Mouse (Mus musculus): ENCODE data around the gene Umps. TPM values are rescaled to one million over a fixed set of nuclear protein-coding genes. Genes with fewer than 3 reads are reported as not detected.

Gene Umps
- total RNA-seq, 2 experiments from 2014 or later, result 69.3 to 129 TPM

GRCm38 (mm10) chr16:33965878-33966537 is 830 bp downstream of the Umps start:
- ATAC-seq (replicated peaks; ENCODE audit: poor library complexity, severe bottlenecking), result 0 out of 2 replicates have a peak, but pooled peaks have one; percentile 15

- no peak for ATAC-seq (replicated peaks; ENCODE audit: poor library complexity, severe bottlenecking)
These were observed 3.3 kb downstream of the Umps start for GRCm38 (mm10) chr16:33963509-33963908.

- peak; percentile 60 for ATAC-seq (replicated peaks; ENCODE audit: poor library complexity, severe bottlenecking)
These were observed 12.0 kb downstream of the Umps start for GRCm38 (mm10) chr16:33954793-33955192.

GRCm38 (mm10) chr16:33953008-33953407 is 13.8 kb downstream of the Umps start:
- ATAC-seq (replicated peaks; ENCODE audit: poor library complexity, severe bottlenecking), result no peak

GRCm38 (mm10) chr16:33950830-33951229 is 16.0 kb downstream of the Umps start:
- ATAC-seq (replicated peaks; ENCODE audit: poor library complexity, severe bottlenecking), result peak; percentile 88

GRCm38 (mm10) chr16:33950386-33950785 is 16.5 kb downstream of the Umps start:
- no peak for ATAC-seq (replicated peaks; ENCODE audit: poor library complexity, severe bottlenecking)

- ATAC-seq (replicated peaks; ENCODE audit: poor library complexity, severe bottlenecking), result no peak
These were observed 18.9 kb downstream of the Umps start for GRCm38 (mm10) chr16:33947664-33948571.

GRCm38 (mm10) chr16:33946021-33946420 is 20.8 kb downstream of the Umps start:
- no peak for ATAC-seq (replicated peaks; ENCODE audit: poor library complexity, severe bottlenecking)

GRCm38 (mm10) chr16:33944772-33945171 is 22.1 kb downstream of the Umps start:
- ATAC-seq (replicated peaks; ENCODE audit: poor library complexity, severe bottlenecking), result no peak

- ATAC-seq (replicated peaks; ENCODE audit: poor library complexity, severe bottlenecking), result no peak
These were observed 22.7 kb downstream of the Umps start for GRCm38 (mm10) chr16:33944126-33944525.

- ATAC-seq (replicated peaks; ENCODE audit: poor library complexity, severe bottlenecking), result no peak
These were observed 23.4 kb downstream of the Umps start for GRCm38 (mm10) chr16:33943388-33943787.

- ATAC-seq (replicated peaks; ENCODE audit: poor library complexity, severe bottlenecking), result no peak
These were observed 24.5 kb downstream of the Umps start for GRCm38 (mm10) chr16:33942341-33942740.

GRCm38 (mm10) chr16:33941271-33941781 is 25.5 kb downstream of the Umps start:
- ATAC-seq (replicated peaks; ENCODE audit: poor library complexity, severe bottlenecking), result no peak

- no peak for ATAC-seq (replicated peaks; ENCODE audit: poor library complexity, severe bottlenecking)
These were observed 26.7 kb downstream of the Umps start for GRCm38 (mm10) chr16:33940095-33940494.

- ATAC-seq (replicated peaks; ENCODE audit: poor library complexity, severe bottlenecking), result no peak
These were observed 27.2 kb downstream of the Umps start for GRCm38 (mm10) chr16:33939636-33940035.

GRCm38 (mm10) chr16:33939133-33939531 is 27.7 kb downstream of the Umps start:
- ATAC-seq (replicated peaks; ENCODE audit: poor library complexity, severe bottlenecking), result no peak

- ATAC-seq (replicated peaks; ENCODE audit: poor library complexity, severe bottlenecking), result no peak
These were observed 28.3 kb downstream of the Umps start for GRCm38 (mm10) chr16:33938311-33939132.

GRCm38 (mm10) chr16:33937567-33937966 is 29.3 kb downstream of the Umps start:
- ATAC-seq (replicated peaks; ENCODE audit: poor library complexity, severe bottlenecking), result peak; percentile 62

- peak; percentile 45 for ATAC-seq (replicated peaks; ENCODE audit: poor library complexity, severe bottlenecking)
These were observed 30.0 kb downstream of the Umps start for GRCm38 (mm10) chr16:33936885-33937284.

- ATAC-seq (replicated peaks; ENCODE audit: poor library complexity, severe bottlenecking), result no peak
These were observed 31.4 kb downstream of the Umps start for GRCm38 (mm10) chr16:33935407-33935785.
